Mouse (Mus musculus) Patski (cell line): Measurements from ENCODE around the gene Gjc3. TPM values are rescaled to one million over a fixed set of nuclear protein-coding genes. Genes with fewer than 3 reads are reported as not detected.

Experiments used
- ATAC-seq: fragments of 100-300 bp; one replicate; pipeline ENCODE4 v1.8.0; 2021
- CTCF ChIA-PET: fragments of 350-600 bp; sonication (Branson Sonifier 250); formaldehyde crosslinking; loops from one replicate; lab custom pipeline; 2022; ENCODE audit warnings: inconsistent platforms; lab: Charles Lee
- POLR2A ChIA-PET: fragments of 350-600 bp; sonication (Branson Sonifier 250); formaldehyde crosslinking; loops from one replicate; lab custom pipeline; 2022; ENCODE audit warnings: antibody characterized with exemption, inconsistent platforms; lab: Charles Lee
- DNase-seq: peaks from one replicate; pipeline ENCODE4 v3.0.0-alpha.2; 2011; ENCODE audit warnings: low read depth, low spot score
- H3K27me3 ChIP-seq: fragments of 371-371 bp; one replicate; pipeline ENCODE4 v1.5.1; 2021
- CTCF ChIP-seq: fragments of 100-300 bp; IDR thresholded peaks from one replicate; pipeline ENCODE4 v1.5.1; 2021
- in situ Hi-C: fragments of 300-500 bp; cut with MboI; formaldehyde crosslinking; loops from 3 replicates; pipeline ENCODE4 v1.11.1; 2018; ENCODE audit warnings: low pct_unique_long_range_greater_than_20kb, mixed read lengths
- polyA plus RNA-seq: library from polyadenylated mRNA; unstranded; gene quantifications from one replicate; pipeline ENCODE4 v1.2.3, GENCODE M21; 2021

Gene Gjc3
- polyA plus RNA-seq: not detected

- peaks cover 24% of the 10 kb centered on the region for H3K27me3 ChIP-seq
- ATAC-seq (no peak), DNase-seq (no peak)
- in situ Hi-C loops: no loop called here
- TF ChIP-seq CTCF: no peak
- ChIA-PET CTCF (no interaction called here), POLR2A (no interaction called here)
Observed at GRCm38 (mm10) chr5:137962945-137963344, at the start of gene Gjc3. Gjc3 (minus strand) TSS chr5:137963098.

GRCm38 (mm10) chr5:138012382-138012781 lies 49.5 kb upstream of the Gjc3 start:
- DNase-seq: no peak
- no peaks in the 10 kb centered on the region for H3K27me3 ChIP-seq
- ATAC-seq: no peak
- TF ChIP-seq CTCF: no peak
- CTCF ChIA-PET: no interaction called here
- in situ Hi-C loops: no loop called here
- POLR2A ChIA-PET: no interaction called here

GRCm38 (mm10) chr5:138009437-138009836 lies 46.5 kb upstream of the Gjc3 start:
- DNase-seq (no peak), ATAC-seq (no peak)
- POLR2A ChIA-PET: no interaction called here
- no peaks in the 10 kb centered on the region for H3K27me3 ChIP-seq
- CTCF ChIA-PET: no interaction called here
- in situ Hi-C loops: no loop called here
- no peak for TF ChIP-seq CTCF

GRCm38 (mm10) chr5:137986351-137986750 lies 23.5 kb upstream of the Gjc3 start:
- ChIA-PET CTCF (no interaction called here), POLR2A (interaction anchor here (0.6 kb wide), 1 partner anchor 1079 kb away, joined by 4 read pairs; no protein-coding TSS in a partner anchor)
- in situ Hi-C loops: no loop called here
- TF ChIP-seq CTCF: no peak
- DNase-seq (no peak), ATAC-seq (no peak)
- H3K27me3 ChIP-seq: no peaks in the 10 kb centered on the region

- no peak for DNase-seq
- in situ Hi-C loops: no loop called here
- CTCF ChIA-PET: no interaction called here
- ATAC-seq: no peak
- POLR2A ChIA-PET: no interaction called here
- no peak for TF ChIP-seq CTCF
- H3K27me3 ChIP-seq: peaks cover 19% of the 10 kb centered on the region
Observed at GRCm38 (mm10) chr5:137981300-137981699, 18.4 kb upstream of the Gjc3 start, which contains the start of gene Azgp1. Azgp1 (plus strand) TSS chr5:137981520.

GRCm38 (mm10) chr5:137979081-137979480 lies 16.2 kb upstream of the Gjc3 start:
- no peak for ATAC-seq
- no peak for DNase-seq
- no peak for TF ChIP-seq CTCF
- POLR2A ChIA-PET: no interaction called here
- CTCF ChIA-PET: no interaction called here
- in situ Hi-C loops: no loop called here
- peaks cover 24% of the 10 kb centered on the region for H3K27me3 ChIP-seq

- DNase-seq (no peak), ATAC-seq (no peak)
- TF ChIP-seq CTCF: no peak
- in situ Hi-C loops: no loop called here
- peaks cover 24% of the 10 kb centered on the region for H3K27me3 ChIP-seq
- POLR2A ChIA-PET: interaction anchor here (0.7 kb wide), 1 partner anchor 888 kb away, joined by 3 read pairs; no protein-coding TSS in a partner anchor
- CTCF ChIA-PET: no interaction called here
Observed at GRCm38 (mm10) chr5:137977291-137977690, 14.4 kb upstream of the Gjc3 start.

- ChIA-PET CTCF (no interaction called here), POLR2A (no interaction called here)
- in situ Hi-C loops: no loop called here
- peaks cover 24% of the 10 kb centered on the region for H3K27me3 ChIP-seq
- no peak for DNase-seq
- no peak for ATAC-seq
- no peak for TF ChIP-seq CTCF
Observed at GRCm38 (mm10) chr5:137975434-137975833, 12.5 kb upstream of the Gjc3 start.

GRCm38 (mm10) chr5:137974724-137975123 lies 11.8 kb upstream of the Gjc3 start:
- no peak for TF ChIP-seq CTCF
- POLR2A ChIA-PET: no interaction called here
- no peak for ATAC-seq
- in situ Hi-C loops: no loop called here
- no peak for DNase-seq
- H3K27me3 ChIP-seq: peaks cover 24% of the 10 kb centered on the region
- CTCF ChIA-PET: no interaction called here

- DNase-seq (no peak), ATAC-seq (no peak)
- ChIA-PET POLR2A (no interaction called here), CTCF (interaction anchor here (0.9 to 1.4 kb wide), 3 partner anchors 16 to 76 kb away, joined by 3 to 4 read pairs (median 3); no protein-coding TSS in a partner anchor)
- peak; percentile 66 for TF ChIP-seq CTCF
- in situ Hi-C loops: no loop called here
- H3K27me3 ChIP-seq: peaks cover 19% of the 10 kb centered on the region
Observed at GRCm38 (mm10) chr5:137973738-137974137, 10.8 kb upstream of the Gjc3 start.

GRCm38 (mm10) chr5:137973161-137973560 lies 10.3 kb upstream of the Gjc3 start:
- ChIA-PET POLR2A (no interaction called here), CTCF (interaction anchor here (0.9 to 1.4 kb wide), 3 partner anchors 16 to 75 kb away, joined by 3 to 4 read pairs (median 3); no protein-coding TSS in a partner anchor)
- DNase-seq (no peak), ATAC-seq (no peak)
- H3K27me3 ChIP-seq: peaks cover 16% of the 10 kb centered on the region
- TF ChIP-seq CTCF: peak; percentile 25
- in situ Hi-C loops: no loop called here

GRCm38 (mm10) chr5:137966492-137966891 lies 3.6 kb upstream of the Gjc3 start:
- DNase-seq (no peak), ATAC-seq (no peak)
- CTCF ChIA-PET: no interaction called here

More at GRCm38 (mm10) chr5:137966492-137966891, 3.6 kb upstream of the Gjc3 start:
- TF ChIP-seq CTCF: no peak
- POLR2A ChIA-PET: interaction anchor here (0.5 kb wide), 1 partner anchor 15 kb away, joined by 3 read pairs; no protein-coding TSS in a partner anchor
- H3K27me3 ChIP-seq: peaks cover 24% of the 10 kb centered on the region
- in situ Hi-C loops: no loop called here
